Mouse (Mus musculus) adipose tissue, adult 10 weeks (tissue): ENCODE data around the gene Commd2. TPM values are rescaled to one million over a fixed set of nuclear protein-coding genes. Genes with fewer than 3 reads are reported as not detected.

ENCODE experiments used
- polyA plus RNA-seq: library from polyadenylated mRNA; stranded (reverse); fragments of 350-450 nt; fragmentation: Illumina TruSeq; extraction: RNeasy Lipid Tissue Mini Kit (QIAGEN cat#74804); gene quantifications from one replicate; pipeline ENCODE4 v1.2.3, GENCODE M21; 2014; ENCODE audit warnings: low read depth, low replicate concordance

The Commd2 gene
- polyA plus RNA-seq, result 27.7 TPM

DNA sequence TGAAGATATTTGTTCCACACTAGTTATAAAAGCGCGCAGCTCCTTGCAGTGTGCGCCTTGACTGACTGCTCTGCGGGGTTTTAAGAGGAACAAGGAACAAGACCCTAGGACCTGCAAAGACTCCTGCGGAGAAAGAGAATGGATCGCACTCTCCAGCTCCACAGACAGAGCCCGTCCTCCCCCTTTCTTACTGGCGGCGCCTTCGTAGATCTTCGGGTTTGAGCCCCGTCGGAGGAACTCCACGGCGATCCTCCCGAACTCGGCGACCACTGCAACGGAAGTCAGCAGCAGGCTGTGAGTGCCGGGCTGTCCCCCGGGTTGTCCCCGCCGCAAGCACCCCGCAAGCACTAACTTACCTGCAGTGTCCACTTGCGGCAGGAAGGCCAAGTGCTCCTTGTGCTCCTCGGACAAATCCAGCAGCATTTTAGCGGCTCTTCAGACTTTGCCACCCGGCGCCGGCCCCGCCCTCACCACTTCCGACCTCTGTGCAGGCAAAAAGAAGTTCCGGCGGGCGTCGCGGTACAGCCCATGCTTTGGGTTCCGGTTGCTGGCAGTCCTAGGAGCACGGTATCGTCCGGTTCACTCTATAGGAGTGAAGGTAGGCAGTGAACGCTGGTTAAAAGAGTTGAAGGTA is at the start of gene Commd2:
TSS of gene Commd2 (minus strand) at position 485 of the 634 bp plus-strand sequence.

GRCm38 (mm10) chr3:57692719-57693118 is 41.2 kb upstream of the Commd2 start, which contains the start of gene Ankub1:
Gene Ankub1, minus strand, starts transcription at chr3:57692799.

Other genes starting within 250 kb of the Commd2 start
- 8.0 TPM for gene Tm4sf4, start 226.4 kb downstream of the Commd2 start, polyA plus RNA-seq
- gene Wwtr1, start 75.8 kb downstream of the Commd2 start, polyA plus RNA-seq, result 35.3 TPM
- not detected for gene Ankub1, start 41.1 kb upstream of the Commd2 start, polyA plus RNA-seq
- gene Rnf13, start 84.3 kb upstream of the Commd2 start, polyA plus RNA-seq, result 65.7 TPM
- gene Pfn2, start 196.4 kb upstream of the Commd2 start, polyA plus RNA-seq, result 83.3 TPM